Mouse (Mus musculus): ENCODE measurements at regions not wholly inside any gene's neighbourhood (a gene's known extent, or its start where the extent isn't known, plus 50 kb on each side); places are given as distances from the start of the nearest gene placed in this dataset.

DNA sequence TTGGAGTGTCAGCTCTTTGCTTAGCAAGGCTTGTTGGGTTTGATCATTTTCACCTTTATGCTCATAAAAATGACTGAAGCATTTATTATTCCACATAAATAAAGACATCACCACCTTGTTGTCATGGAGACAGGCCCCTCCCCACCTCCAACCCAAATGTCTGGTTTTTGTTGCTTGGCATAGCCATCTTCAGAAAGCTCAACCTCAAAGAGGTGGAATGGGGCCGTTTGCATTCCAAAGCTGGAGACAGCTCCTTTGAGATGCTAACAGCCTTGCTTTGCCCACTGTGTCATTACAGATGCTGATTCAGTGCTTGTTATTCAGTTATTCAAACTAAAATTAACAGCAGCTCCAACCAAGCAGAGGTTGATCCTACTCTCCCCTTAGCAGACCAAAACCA is 51.9 kb upstream of the Lgalsl start:
- DNase-seq (ENCODE audit: extremely low read depth, low read depth, low spot score), result no peak

- DNase-seq (ENCODE audit: extremely low read depth, low read depth, low spot score), result no peak
Observed at GRCm38 (mm10) chr11:20883907-20884306, 53.1 kb upstream of the Lgalsl start.

DNA sequence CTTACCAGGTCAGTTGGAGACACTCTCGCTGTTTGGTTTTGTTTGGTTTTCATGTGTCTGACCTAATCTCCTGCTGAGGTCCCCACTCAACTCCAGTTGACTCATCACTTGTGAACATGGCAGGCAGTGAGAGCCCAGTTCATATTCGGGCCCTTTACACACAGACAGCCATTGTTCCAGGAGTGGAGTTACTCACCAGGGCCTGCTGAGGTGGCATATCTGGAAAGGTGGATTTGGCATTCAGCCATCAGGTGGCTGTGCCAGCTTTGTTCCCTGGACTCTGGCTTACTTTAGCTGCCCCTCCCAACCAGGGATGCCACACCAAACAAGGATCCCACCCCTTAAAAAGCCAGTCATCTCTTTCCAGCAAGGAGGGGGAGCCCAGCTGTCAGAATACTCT is 56.2 kb upstream of the Lgalsl start:
- peak; percentile 16 for DNase-seq (ENCODE audit: extremely low read depth, low read depth, low spot score)

GRCm38 (mm10) chr11:20890479-20890878 is 59.6 kb upstream of the Lgalsl start:
- no peak for DNase-seq (ENCODE audit: extremely low read depth, low read depth, low spot score)

DNA sequence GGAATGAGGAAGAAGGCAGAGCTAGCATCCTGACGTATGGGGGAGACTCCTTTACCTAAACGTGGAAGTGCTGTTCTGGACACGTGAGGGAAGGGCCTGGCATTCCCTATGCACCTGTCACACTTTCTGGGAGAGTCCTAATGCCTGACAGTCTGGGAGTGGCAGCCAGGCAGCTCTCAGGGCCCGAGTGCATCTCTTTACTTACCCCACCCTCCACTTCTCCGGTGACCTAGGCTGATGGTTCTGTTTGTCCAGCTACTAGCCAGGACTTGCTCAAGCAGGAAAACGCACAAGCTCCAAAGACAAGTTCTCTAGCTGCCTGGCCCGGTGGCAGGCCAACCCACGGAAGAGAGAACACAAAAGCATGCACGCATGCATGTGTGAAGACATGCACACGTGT is 60.9 kb upstream of the Lgalsl start:
- no peak for DNase-seq (ENCODE audit: extremely low read depth, low read depth, low spot score)

DNA sequence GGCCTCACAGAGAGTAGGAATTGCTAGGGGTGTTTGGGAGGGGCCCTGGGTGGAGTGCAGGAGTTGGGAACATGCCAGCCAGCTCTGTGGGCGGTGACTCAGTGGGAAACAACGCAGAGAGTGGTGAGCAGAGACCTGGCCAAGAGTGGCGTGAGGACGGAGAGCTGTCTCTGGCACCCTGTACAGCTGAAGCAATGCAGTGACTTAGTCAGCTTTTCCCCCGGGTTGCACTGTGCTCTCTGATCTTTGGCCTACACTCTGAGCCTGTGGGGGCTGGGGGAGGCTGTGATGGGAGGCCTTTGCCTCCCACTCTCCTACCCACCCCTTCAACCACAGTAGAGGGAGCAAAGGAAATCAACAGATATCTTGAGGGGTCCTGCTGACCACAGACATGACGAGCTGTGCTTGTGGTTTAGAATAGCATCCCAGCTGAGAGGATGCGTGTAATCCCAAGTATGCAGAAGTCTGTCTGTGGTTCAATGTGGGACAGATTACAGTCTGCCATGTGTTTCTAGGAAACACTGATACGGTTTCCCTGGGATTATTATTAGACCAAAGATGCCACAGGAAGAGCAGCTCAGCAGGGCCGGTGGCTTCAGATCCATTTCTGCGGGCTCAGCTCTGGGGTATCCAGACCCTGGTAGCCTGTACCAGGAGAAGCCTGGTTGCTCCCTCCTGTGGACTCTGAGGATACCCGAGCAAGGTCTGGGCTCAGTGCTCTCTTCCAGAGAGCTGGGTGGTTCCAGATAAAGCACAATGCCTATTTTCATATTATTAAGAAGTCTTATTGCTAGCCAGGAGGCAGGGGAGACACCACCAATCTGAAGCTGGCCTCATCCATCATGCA is 65.6 kb upstream of the Lgalsl start:
- DNase-seq (ENCODE audit: extremely low read depth, low read depth, low spot score), result no peak

GRCm38 (mm10) chr11:20897468-20897867 is 66.6 kb upstream of the Lgalsl start:
- no peak for DNase-seq (ENCODE audit: extremely low read depth, low read depth, low spot score)

- no peak for DNase-seq (ENCODE audit: extremely low read depth, low read depth, low spot score)
Observed at GRCm38 (mm10) chr11:20898558-20898957, 67.7 kb upstream of the Lgalsl start.

- DNase-seq (ENCODE audit: extremely low read depth, low read depth, low spot score), result no peak
Observed at GRCm38 (mm10) chr11:20899766-20900165, 68.9 kb upstream of the Lgalsl start.

DNA sequence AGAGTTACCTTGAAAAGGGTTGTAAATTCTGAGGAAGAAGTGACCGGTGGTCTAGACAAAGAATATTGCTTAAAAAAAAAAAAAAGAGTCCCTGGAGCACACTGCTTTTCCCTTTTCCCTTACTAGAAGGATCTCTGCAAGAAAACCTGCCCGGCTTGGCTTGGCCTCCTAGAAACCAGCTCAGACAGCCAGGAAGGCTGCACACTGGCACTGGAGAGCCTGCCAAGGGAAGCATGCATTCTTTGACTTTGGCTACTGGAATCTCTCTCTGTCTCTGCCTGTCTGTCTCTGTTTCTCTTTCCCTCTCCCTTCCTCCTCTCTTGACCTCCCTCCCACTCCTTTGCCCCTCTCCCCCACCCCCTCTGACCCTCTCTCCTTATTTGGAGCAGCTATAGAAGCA is 71.1 kb upstream of the Lgalsl start:
- no peak for DNase-seq (ENCODE audit: extremely low read depth, low read depth, low spot score)

DNA sequence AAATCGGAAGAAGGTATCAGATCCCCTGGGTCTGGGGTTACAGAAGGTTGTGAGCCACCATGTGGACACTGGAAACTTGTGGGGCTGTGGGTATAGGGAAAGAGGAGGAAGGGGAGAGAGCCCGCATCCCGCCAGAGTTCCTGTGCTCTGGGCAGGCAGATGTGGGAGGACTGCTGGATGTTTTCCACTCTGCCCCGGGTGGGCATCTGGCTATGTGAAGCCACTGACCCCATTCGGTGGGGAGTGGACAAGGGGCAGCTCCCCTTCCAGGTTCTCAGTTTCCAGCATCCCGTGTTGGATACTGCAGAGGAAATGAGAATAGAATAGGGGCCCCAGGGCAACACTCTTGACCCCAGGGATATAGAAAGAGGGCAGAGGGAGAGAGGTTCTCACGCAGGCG is 72.1 kb upstream of the Lgalsl start:
- no peak for DNase-seq (ENCODE audit: extremely low read depth, low read depth, low spot score)

DNA sequence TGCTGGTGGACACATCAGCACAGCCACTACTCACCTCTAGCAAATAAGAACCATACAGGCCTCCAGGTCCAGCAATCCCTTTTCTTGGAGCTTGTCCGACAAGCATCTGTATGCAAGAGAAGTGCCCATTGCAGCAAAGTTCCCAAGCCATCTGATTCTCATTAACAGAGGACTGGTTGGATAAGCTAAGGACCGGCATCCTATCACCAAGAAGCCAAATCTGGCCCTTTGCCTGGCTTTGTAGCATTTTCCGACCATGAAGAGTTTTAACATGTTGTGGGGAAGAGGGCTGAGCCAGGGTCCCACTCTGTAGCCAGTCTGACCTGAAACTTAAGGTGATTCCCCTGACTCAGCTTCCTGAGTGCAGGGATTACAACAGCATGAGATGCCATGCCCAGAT is 77.1 kb upstream of the Lgalsl start:
- DNase-seq (ENCODE audit: extremely low read depth, low read depth, low spot score), result no peak

DNA sequence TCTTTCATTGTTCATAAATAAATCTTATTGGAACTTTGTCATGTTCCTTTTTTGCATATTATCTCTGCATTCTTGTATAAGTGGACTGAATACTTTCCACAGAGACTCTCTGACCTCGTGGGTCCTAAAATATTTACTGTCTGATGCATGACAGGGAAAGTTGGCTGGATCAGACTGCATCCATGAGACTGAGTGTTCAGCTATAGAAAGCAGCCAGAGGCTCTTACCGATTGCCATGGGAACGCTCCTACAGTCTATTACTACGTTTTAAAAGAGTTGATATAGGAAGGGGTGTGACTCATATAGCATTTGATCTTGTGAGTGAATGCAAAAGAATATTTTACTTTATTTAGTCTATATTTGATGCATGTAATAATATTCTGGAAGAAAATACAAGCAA is 77.6 kb upstream of the Lgalsl start:
- DNase-seq (ENCODE audit: extremely low read depth, low read depth, low spot score), result no peak

DNA sequence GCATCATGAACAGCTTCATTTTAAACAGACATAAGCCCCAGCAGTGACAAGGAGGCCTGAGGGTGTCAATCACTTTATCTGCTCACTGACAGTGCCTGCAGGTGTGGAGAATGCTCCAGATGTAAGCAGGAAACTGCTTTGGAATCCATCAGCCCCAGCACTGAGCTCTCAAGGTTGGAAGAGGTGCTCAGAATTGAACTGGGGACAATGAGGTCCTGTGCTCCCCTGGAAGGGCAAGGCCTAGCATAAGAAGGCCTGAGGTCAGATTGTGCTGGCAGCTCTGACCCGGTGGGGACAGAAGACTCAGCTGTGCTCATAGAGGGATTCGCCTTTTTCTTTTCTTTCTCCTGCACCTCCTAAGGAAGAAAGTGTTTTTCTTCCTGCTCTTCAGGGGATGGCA is 82.2 kb upstream of the Lgalsl start:
- DNase-seq (ENCODE audit: extremely low read depth, low read depth, low spot score), result no peak

GRCm38 (mm10) chr11:20913598-20914296 is 82.9 kb upstream of the Lgalsl start:
- DNase-seq (ENCODE audit: extremely low read depth, low read depth, low spot score), result no peak

GRCm38 (mm10) chr11:20914297-20914997 is 83.6 kb upstream of the Lgalsl start:
- no peak for DNase-seq (ENCODE audit: extremely low read depth, low read depth, low spot score)

DNA sequence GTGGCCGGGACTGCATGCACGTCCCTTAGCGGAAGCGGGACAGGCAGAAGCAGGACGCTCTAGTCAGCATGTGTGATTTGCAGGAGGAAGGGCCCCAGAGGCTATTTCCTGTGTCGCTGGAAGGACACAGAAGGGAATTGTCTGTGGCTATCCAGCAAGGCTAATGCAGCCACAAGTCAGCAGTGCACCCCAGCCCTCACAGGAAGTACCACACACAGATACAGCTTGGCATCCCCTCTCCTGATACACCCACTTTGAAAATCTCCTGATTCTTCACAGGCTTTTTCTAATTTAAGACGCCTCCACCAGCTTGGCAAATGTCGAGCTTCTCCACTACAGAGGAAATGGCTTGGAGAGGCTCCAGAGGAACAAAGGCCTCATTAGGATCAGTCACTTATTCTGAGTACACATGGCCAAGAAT is 84.3 kb upstream of the Lgalsl start:
- DNase-seq (ENCODE audit: extremely low read depth, low read depth, low spot score), result no peak

GRCm38 (mm10) chr11:20915687-20916432 is 85.0 kb upstream of the Lgalsl start:
- no peak for DNase-seq (ENCODE audit: extremely low read depth, low read depth, low spot score)

GRCm38 (mm10) chr11:20916473-20916911 is 85.6 kb upstream of the Lgalsl start:
- no peak for DNase-seq (ENCODE audit: extremely low read depth, low read depth, low spot score)

DNA sequence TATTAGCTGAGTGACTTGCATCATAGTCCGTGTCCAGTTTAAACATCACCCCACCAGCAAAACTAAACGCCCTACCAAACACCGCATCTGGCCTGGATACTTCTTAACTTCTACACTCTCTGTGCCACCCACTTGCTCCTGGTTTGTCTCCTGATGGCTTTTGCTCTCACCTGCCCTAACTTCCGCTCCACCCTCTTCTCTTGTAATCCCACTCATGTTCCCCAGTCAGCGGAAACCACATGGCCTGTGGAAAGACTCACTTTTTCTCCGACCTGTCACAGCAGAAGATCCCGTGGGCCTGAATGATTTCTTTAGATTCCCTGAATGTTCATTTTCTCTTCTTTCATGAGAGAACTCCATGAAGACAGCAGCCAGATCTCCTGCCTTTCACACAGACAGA is 86.1 kb upstream of the Lgalsl start:
- no peak for DNase-seq (ENCODE audit: extremely low read depth, low read depth, low spot score)

- DNase-seq (ENCODE audit: extremely low read depth, low read depth, low spot score), result no peak
Observed at GRCm38 (mm10) chr11:20917483-20917882, 86.6 kb upstream of the Lgalsl start.

Measured in fat pad, adult 2 months (tissue).